Mouse (Mus musculus): Measurements from ENCODE around the gene Slc25a19. TPM values are rescaled to one million over a fixed set of nuclear protein-coding genes. Genes with fewer than 3 reads are reported as not detected.

Gene Slc25a19
- polyA plus RNA-seq, 1 experiment from 2014 or later, result 28.8 TPM

- ATAC-seq (ENCODE audit: insufficient number of reproducible peaks, low FRiP score, low TSS enrichment, low read depth), result no peak
- Histone ChIP-seq H3K27me3 (no peaks in the 10 kb centered on the region), H3K27ac (replicated peaks) (no peak overlapping the region), H3K4me3 (replicated peaks) (no peak overlapping the region), H3K4me1 (no peaks in the 10 kb centered on the region), H3K36me3 (peaks cover 15% of the 10 kb centered on the region; the same call in 1 of the 2 replicates), H3K4me2 (replicated peaks) (no peak overlapping the region), H3K9ac (no peak overlapping the region), H3K9me3 (replicated peaks) (no peaks in the 10 kb centered on the region)
- 42% methylated on average over 14 of the region's 14 CpGs for WGBS
Observed at GRCm38 (mm10) chr11:115640978-115641663, 13.0 kb upstream of the Slc25a19 start.

DNA sequence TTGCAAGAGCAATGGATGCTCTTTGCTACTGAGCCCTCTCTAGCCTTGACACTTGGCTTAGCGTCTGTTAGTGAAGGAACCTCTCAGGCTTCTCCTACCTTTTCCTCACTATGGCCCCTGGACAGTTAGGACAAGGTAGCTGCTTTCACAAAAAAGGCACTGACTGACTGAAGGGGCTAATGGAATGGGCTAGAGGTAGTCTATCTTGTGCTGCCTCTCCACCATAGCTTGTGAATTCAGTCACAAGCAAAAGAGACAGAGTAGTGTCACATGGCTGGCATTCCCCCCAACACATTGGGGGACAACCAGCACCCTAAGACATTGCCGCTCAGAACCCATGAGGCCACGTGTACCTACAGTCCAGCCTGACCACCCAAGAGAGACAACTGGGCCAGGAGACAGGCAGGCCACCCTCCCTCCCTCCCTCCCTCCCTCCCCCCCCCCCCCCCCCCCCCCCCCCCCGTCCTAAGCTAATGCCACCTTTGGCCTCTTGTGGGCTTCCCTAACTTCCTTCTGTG lies 12.3 kb upstream of the Slc25a19 start:
- Histone ChIP-seq H3K4me3 (replicated peaks) (no peak overlapping the region), H3K27ac (replicated peaks) (no peak overlapping the region), H3K9me3 (replicated peaks) (no peaks in the 10 kb centered on the region), H3K4me1 (no peaks in the 10 kb centered on the region), H3K27me3 (no peaks in the 10 kb centered on the region), H3K4me2 (replicated peaks) (no peak overlapping the region), H3K36me3 (peaks cover 15% of the 10 kb centered on the region; the same call in 1 of the 2 replicates), H3K9ac (no peak overlapping the region)
- no peak for ATAC-seq (ENCODE audit: insufficient number of reproducible peaks, low FRiP score, low TSS enrichment, low read depth)
- 85% methylated on average over 3 of the region's 4 CpGs for WGBS

DNA sequence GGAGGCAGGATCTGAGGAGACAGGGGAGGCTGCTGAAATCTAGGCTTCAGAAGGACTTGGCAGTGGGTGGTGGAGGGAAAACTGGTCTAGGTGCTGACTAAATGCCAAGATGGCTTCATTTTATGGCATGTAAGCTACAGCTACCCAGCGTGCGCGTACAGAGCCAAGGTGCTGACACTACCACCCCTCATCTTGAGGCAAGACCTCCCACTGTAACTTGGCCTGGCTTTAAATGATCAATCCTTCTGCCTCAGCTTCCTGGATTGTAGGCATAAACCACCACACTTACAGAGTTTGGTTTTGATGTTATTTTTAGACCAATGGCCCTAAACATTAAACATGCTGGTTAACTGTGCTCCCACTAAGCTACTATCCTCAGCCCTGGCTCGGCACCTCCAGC lies 11.4 kb upstream of the Slc25a19 start:
- ATAC-seq (ENCODE audit: insufficient number of reproducible peaks, low FRiP score, low TSS enrichment, low read depth), result no peak
- Histone ChIP-seq H3K4me3 (replicated peaks) (no peak overlapping the region), H3K9me3 (replicated peaks) (no peaks in the 10 kb centered on the region), H3K9ac (no peak overlapping the region), H3K27ac (replicated peaks) (no peak overlapping the region), H3K4me1 (no peaks in the 10 kb centered on the region), H3K36me3 (peaks cover 13% of the 10 kb centered on the region; the same call in 1 of the 2 replicates), H3K4me2 (replicated peaks) (no peak overlapping the region), H3K27me3 (no peaks in the 10 kb centered on the region)
- 75% methylated on average over 4 of the region's 4 CpGs for WGBS

DNA sequence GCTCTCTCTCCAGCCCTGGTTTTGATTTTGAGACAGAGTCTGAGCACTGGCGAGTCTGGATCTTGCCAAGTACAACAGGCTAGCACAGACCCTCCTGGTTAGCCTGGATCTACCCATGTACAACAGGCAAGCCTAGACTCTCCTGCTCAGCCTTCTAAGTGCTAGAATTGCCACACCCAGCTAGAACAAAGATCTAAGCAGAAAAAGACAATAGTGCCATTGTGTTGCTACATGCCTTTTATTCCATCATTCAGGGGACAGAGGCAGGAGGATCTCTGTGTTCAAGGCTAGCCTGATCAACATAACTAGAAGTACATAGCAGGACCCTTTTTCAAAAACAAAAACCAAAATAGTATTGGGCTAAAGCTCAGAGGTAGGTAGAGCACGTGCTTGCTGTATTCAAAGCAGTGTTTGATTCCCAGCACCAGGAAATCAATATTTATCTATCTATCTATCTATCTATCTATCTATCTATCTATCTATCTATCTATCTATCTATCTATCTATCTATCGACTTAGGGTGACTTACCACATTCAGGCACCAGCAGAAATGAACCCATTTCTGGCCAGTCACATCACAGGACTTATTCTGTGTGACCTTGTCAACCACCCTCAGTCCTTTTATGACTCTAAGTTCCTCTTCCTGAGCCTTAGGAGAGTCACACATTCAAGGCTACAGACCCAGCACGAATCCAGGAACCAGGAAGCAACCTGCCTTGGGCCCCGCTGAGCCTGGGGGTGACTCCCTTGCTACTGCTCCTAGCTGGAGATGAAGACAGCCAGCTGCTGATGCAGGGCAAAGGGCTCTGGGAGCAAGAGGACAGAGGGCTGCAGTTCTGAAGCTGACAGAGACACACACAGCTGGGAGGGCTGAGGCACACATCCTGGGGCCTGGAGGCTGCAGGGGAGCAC lies 10.7 kb upstream of the Slc25a19 start:
- ATAC-seq (ENCODE audit: insufficient number of reproducible peaks, low FRiP score, low TSS enrichment, low read depth), result no peak
- H3K4me3 ChIP-seq (replicated peaks), result no peak overlapping the region
- no peaks in the 10 kb centered on the region for H3K4me1 ChIP-seq
- peaks cover 6% of the 10 kb centered on the region; the same call in 1 of the 2 replicates for H3K36me3 ChIP-seq
- no peak overlapping the region for H3K9ac ChIP-seq
- no peaks in the 10 kb centered on the region for H3K27me3 ChIP-seq
- WGBS, result 76% methylated on average over 5 of the region's 5 CpGs
- no peak overlapping the region for H3K4me2 ChIP-seq (replicated peaks)
- no peak overlapping the region for H3K27ac ChIP-seq (replicated peaks)
- H3K9me3 ChIP-seq (replicated peaks), result no peaks in the 10 kb centered on the region

DNA sequence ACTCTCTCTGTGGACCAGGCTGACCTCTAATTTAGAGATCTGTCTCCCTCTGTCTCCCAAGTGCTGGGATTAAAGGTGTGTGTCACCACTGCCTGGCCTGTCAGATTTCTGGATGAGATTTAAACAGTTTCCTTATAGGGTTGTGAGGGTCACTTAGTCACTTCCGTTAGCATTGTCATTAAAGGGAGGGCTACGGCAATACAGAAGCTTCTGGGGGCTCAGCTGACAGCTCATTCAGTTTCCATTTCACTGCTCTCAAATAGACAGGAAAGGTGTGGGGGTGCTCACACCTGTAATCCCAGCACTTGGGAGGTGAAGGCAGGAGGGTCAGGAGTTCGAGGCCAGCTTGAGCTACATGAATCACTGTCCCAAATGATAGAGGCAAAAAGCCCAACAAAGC lies 8.9 kb upstream of the Slc25a19 start:
- H3K4me1 ChIP-seq, result no peaks in the 10 kb centered on the region
- H3K9me3 ChIP-seq (replicated peaks), result no peaks in the 10 kb centered on the region
- no peak overlapping the region for H3K9ac ChIP-seq
- H3K4me2 ChIP-seq (replicated peaks), result no peak overlapping the region
- H3K27ac ChIP-seq (replicated peaks), result no peak overlapping the region
- H3K36me3 ChIP-seq, result no peaks in the 10 kb centered on the region
- ATAC-seq (ENCODE audit: insufficient number of reproducible peaks, low FRiP score, low TSS enrichment, low read depth), result no peak
- no peaks in the 10 kb centered on the region for H3K27me3 ChIP-seq
- WGBS, result 71% methylated on average over 3 of the region's 3 CpGs
- H3K4me3 ChIP-seq (replicated peaks), result no peak overlapping the region

- Histone ChIP-seq H3K27me3 (no peaks in the 10 kb centered on the region), H3K36me3 (no peaks in the 10 kb centered on the region), H3K4me3 (replicated peaks) (no peak overlapping the region), H3K27ac (replicated peaks) (no peak overlapping the region), H3K9ac (no peak overlapping the region), H3K4me1 (no peaks in the 10 kb centered on the region), H3K9me3 (replicated peaks) (no peaks in the 10 kb centered on the region), H3K4me2 (replicated peaks) (no peak overlapping the region)
- WGBS, result 74% methylated on average over 8 of the region's 8 CpGs
- ATAC-seq (ENCODE audit: insufficient number of reproducible peaks, low FRiP score, low TSS enrichment, low read depth), result no peak
Observed at GRCm38 (mm10) chr11:115635484-115635883, 7.4 kb upstream of the Slc25a19 start.

GRCm38 (mm10) chr11:115635041-115635440 lies 6.9 kb upstream of the Slc25a19 start:
- no peak overlapping the region for H3K9ac ChIP-seq
- no peaks in the 10 kb centered on the region for H3K36me3 ChIP-seq
- no peak for ATAC-seq (ENCODE audit: insufficient number of reproducible peaks, low FRiP score, low TSS enrichment, low read depth)
- H3K9me3 ChIP-seq (replicated peaks), result no peaks in the 10 kb centered on the region
- H3K27ac ChIP-seq (replicated peaks), result no peak overlapping the region
- H3K4me2 ChIP-seq (replicated peaks), result no peak overlapping the region
- no peaks in the 10 kb centered on the region for H3K27me3 ChIP-seq
- no peak overlapping the region for H3K4me3 ChIP-seq (replicated peaks)
- WGBS, result 83% methylated on average over 8 of the region's 8 CpGs
- no peaks in the 10 kb centered on the region for H3K4me1 ChIP-seq

- no peak overlapping the region for H3K4me3 ChIP-seq (replicated peaks)
- 60% methylated on average over 4 of the region's 4 CpGs for WGBS
- no peaks in the 10 kb centered on the region for H3K4me1 ChIP-seq
- H3K36me3 ChIP-seq, result no peaks in the 10 kb centered on the region
- no peak overlapping the region for H3K9ac ChIP-seq
- no peak overlapping the region for H3K27ac ChIP-seq (replicated peaks)
- ATAC-seq (ENCODE audit: insufficient number of reproducible peaks, low FRiP score, low TSS enrichment, low read depth), result no peak
- no peaks in the 10 kb centered on the region for H3K27me3 ChIP-seq
- H3K4me2 ChIP-seq (replicated peaks), result no peak overlapping the region
- H3K9me3 ChIP-seq (replicated peaks), result no peaks in the 10 kb centered on the region
Observed at GRCm38 (mm10) chr11:115634109-115634508, 6.0 kb upstream of the Slc25a19 start.

DNA sequence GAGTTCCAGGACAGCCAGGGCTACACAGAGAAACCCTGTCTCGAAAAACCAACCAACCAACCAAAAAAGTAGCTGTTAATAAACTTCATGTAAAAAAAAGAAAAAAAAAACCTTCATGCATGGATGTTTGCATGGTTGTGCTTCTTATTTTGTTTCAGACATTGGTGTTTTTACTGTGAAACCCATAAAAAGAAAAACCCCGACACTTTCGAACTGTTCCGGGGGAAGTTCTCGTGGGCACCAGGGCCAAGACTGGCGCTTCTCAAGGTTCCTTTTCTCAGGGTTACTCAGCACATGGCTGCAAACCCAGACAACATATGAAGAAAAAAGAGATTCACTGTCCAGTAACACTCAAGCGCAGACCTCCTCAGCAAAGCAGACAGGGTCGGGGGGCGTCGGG lies 4.8 kb upstream of the Slc25a19 start:
- Histone ChIP-seq H3K27ac (replicated peaks) (no peak overlapping the region), H3K4me3 (replicated peaks) (no peak overlapping the region), H3K9me3 (replicated peaks) (no peaks in the 10 kb centered on the region), H3K4me1 (no peaks in the 10 kb centered on the region), H3K36me3 (no peaks in the 10 kb centered on the region), H3K9ac (no peak overlapping the region), H3K4me2 (replicated peaks) (no peak overlapping the region), H3K27me3 (no peaks in the 10 kb centered on the region)
- 75% methylated on average over 10 of the region's 10 CpGs for WGBS
- ATAC-seq (ENCODE audit: insufficient number of reproducible peaks, low FRiP score, low TSS enrichment, low read depth), result no peak

DNA sequence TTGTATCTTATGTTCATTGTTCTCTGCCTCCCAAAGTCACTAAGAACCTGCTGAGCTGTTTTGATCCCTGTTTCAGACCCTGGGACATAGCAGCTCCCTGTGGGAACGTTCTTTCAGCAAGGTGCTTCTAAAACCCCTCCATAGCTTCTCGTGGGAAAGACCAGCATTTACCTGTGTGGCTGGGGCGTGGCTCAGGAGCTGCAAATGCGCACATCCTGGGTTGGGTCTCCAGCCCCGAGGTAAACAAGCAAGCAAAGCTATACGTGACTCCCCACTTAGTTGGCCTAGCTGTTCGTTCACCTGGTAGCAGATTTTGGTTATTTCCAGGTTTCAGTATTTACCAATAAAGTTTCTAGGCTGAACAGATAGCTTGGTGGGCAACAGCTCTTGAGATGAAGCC lies 4.2 kb upstream of the Slc25a19 start:
- H3K4me1 ChIP-seq, result peaks cover 4% of the 10 kb centered on the region; the same call in 1 of the 2 replicates
- no peaks in the 10 kb centered on the region for H3K27me3 ChIP-seq
- no peak overlapping the region for H3K27ac ChIP-seq (replicated peaks)
- no peak overlapping the region for H3K4me2 ChIP-seq (replicated peaks)
- no peak for ATAC-seq (ENCODE audit: insufficient number of reproducible peaks, low FRiP score, low TSS enrichment, low read depth)
- H3K9ac ChIP-seq, result no peak overlapping the region
- no peaks in the 10 kb centered on the region for H3K9me3 ChIP-seq (replicated peaks)
- H3K4me3 ChIP-seq (replicated peaks), result no peak overlapping the region
- 68% methylated on average over 7 of the region's 7 CpGs for WGBS
- no peaks in the 10 kb centered on the region for H3K36me3 ChIP-seq

GRCm38 (mm10) chr11:115631505-115631890 lies 3.4 kb upstream of the Slc25a19 start:
- Histone ChIP-seq H3K4me3 (replicated peaks) (no peak overlapping the region), H3K36me3 (no peaks in the 10 kb centered on the region), H3K27me3 (no peaks in the 10 kb centered on the region), H3K4me2 (replicated peaks) (no peak overlapping the region), H3K4me1 (peaks cover 8% of the 10 kb centered on the region; the same call in 1 of the 2 replicates), H3K9me3 (replicated peaks) (no peaks in the 10 kb centered on the region), H3K9ac (no peak overlapping the region), H3K27ac (replicated peaks) (no peak overlapping the region)
- no peak for ATAC-seq (ENCODE audit: insufficient number of reproducible peaks, low FRiP score, low TSS enrichment, low read depth)
- WGBS, result 16% methylated on average over 3 of the region's 3 CpGs

Data from embryonic facial prominence, embryonic 15.5 days (tissue).